In the genomic region with DNA sequence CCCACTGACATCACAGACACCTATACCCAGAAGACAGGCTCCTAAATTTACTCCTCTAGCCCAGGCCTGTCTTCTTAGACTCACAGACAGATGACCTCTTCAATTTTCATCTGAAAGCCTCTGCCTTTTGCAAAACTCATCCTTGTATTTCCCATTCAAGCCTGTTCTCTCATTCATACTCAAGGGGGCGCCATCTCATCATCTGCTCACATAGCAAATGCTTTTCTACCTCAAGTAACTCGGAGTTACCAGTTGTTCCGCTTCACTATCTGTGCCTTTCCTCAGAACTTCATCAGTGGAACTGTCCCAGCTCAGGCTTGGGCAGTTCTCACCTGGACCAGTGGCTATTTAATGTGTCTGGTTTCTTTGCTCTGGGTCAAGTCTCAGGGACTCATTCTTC, we compare ENCODE assay signal across 9 mouse cellular contexts.
DNase-seq lines count a peak whose midpoint lies in the region; ATAC-seq and TF ChIP-seq lines count a peak whose summit lies in the region.
"Had no signal": no experiment of that assay in that cellular context is flagged by ENCODE, and none has a peak within 500 bp of the region (broad histone marks: within the 10 kb centered on the region; RNA-seq: fewer than 3 reads in every experiment).

No protein-coding gene starts in this region.

- ATAC-seq in frontal cortex, adult (ENCODE audit: low TSS enrichment) = peak; percentile 25

- peak overlapping the region; percentile 46; the same call in 1 of the 2 replicates for H3K27ac ChIP-seq in layer of hippocampus, adult 2 months
- H3K27ac ChIP-seq: limb, embryonic 13.5 days had no signal

- DNase-seq in frontal cortex, postnatal 10 days (ENCODE audit: low spot score in 2 of 2) = no peak
- DNase-seq in ovary, adult 18-20 months (ENCODE audit: low spot score) = peak; percentile 15
- no peak for DNase-seq in ovary, postnatal 10 days (ENCODE audit: low spot score)
- DNase-seq in cerebellum, adult 9-10 months = peak; percentile 71
- DNase-seq in layer of hippocampus, adult 2 months (ENCODE audit: low spot score in 2 of 2) = peak; percentile 63 to 69
- DNase-seq in retina, embryonic 14.5 days (ENCODE audit: low spot score) = peak; percentile 79
- no peak for DNase-seq in Muller cell, postnatal 12 days (ENCODE audit: inconsistent ontology term)

- TF ChIP-seq CTCF in layer of hippocampus, adult 2 months (conservative IDR thresholded peaks at IDR 0.05) = peak; percentile 89

- H3K4me3 ChIP-seq in layer of hippocampus, adult 2 months = no peak overlapping the region
- H3K4me3 ChIP-seq: limb, embryonic 13.5 days had no signal

Comparison
In these comparisons a context has a peak if more than half of its experiments do, and no peak if none do; other contexts are left out.
1. DNase-seq: peak in ovary, adult 18-20 months (single experiment), cerebellum, adult 9-10 months (single experiment), layer of hippocampus, adult 2 months (2 of 2) and retina, embryonic 14.5 days (single experiment); none in frontal cortex, postnatal 10 days (0 of 2), ovary, postnatal 10 days (single experiment) and Muller cell, postnatal 12 days (single experiment).